Mouse (Mus musculus): Measurements from ENCODE around the gene Rb1. TPM values are rescaled to one million over a fixed set of nuclear protein-coding genes. Genes with fewer than 3 reads are reported as not detected.
A peak's percentile ranks its signal among the peaks of the same experiment; 100 is the strongest.

Gene Rb1
- polyA plus RNA-seq, 1 experiment: 51.3 TPM

DNA sequence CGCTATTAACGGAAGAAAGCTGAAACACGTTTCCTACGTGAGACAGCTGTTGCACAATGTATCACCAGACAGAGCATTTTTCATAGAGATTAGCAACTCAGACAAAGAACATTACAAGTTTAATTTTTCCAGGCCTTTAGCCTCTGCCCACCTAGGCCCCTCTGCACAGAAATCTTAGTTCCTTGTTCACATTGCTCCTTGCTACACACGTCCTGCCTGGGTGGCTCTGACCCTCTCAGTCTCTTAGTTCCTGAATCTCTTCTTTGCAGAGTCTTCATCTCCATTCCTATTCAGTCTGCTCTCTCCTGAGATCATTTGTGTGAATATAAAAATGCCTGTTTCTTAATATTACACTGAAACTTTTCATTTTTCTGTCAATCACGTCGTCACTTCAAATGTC is 68.3 kb downstream of the Rb1 start:
- Histone ChIP-seq H3K4me3 (ENCODE audit: low read depth, low read length) (no peak overlapping the region), H3K27ac (ENCODE audit: insufficient read depth, low read length) (no peak overlapping the region), H3K9ac (ENCODE audit: low read depth, poor library complexity, severe bottlenecking) (no peak overlapping the region), H3K27me3 (ENCODE audit: control insufficient read depth, insufficient read depth, low read length, poor library complexity, severe bottlenecking) (no peaks in the 10 kb centered on the region), H3K36me3 (ENCODE audit: control insufficient read depth, insufficient read depth, low read length, poor library complexity, severe bottlenecking) (no peaks in the 10 kb centered on the region), H3K4me1 (ENCODE audit: control insufficient read depth, insufficient read depth, low read length) (peaks cover 2% of the 10 kb centered on the region), H3K9me3 (replicated peaks; ENCODE audit: control insufficient read depth, insufficient read depth, low read length, poor library complexity, severe bottlenecking) (no peaks in the 10 kb centered on the region)
- TF ChIP-seq POLR2A (IDR thresholded peaks at IDR 0.05; ENCODE audit: insufficient read depth, low read length) (no peak), EP300 (IDR thresholded peaks at IDR 0.05; ENCODE audit: insufficient read depth, low read depth, low read length) (no peak), CTCF (IDR thresholded peaks at IDR 0.05; ENCODE audit: low read depth, low read length) (no peak)

DNA sequence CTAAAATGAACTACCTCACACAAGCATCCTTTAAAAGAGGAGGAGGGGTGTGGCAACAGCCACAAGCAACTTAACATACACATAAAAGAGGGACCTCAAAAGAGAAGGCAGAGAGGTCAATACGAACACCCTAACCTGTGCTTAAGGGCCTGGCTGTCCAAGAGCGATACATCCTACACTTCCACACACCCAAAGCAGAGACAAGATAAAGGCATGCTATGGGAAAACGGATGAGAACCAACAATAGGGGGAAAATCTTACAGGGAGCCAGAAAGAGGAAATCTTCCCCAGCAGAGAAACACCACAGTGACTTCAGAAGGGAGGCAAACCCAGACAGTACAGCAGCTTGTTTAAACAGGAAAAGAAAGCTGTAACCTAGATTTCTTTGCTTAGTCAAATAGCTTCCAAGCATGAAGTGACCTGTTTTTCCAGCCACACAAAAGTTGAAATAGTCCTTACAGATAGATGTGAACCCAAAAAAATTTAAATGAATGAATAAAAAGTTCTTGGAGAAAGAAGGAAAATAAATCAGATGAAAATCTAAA is 70.1 kb downstream of the Rb1 start:
- H3K36me3 ChIP-seq (ENCODE audit: control insufficient read depth, insufficient read depth, low read length, poor library complexity, severe bottlenecking): no peaks in the 10 kb centered on the region
- TF ChIP-seq CTCF (IDR thresholded peaks at IDR 0.05; ENCODE audit: low read depth, low read length) (no peak), POLR2A (IDR thresholded peaks at IDR 0.05; ENCODE audit: insufficient read depth, low read length) (no peak), EP300 (IDR thresholded peaks at IDR 0.05; ENCODE audit: insufficient read depth, low read depth, low read length) (no peak)
- peaks cover 2% of the 10 kb centered on the region for H3K4me1 ChIP-seq (ENCODE audit: control insufficient read depth, insufficient read depth, low read length)
- no peak overlapping the region for H3K4me3 ChIP-seq (ENCODE audit: low read depth, low read length)
- H3K9me3 ChIP-seq (replicated peaks; ENCODE audit: control insufficient read depth, insufficient read depth, low read length, poor library complexity, severe bottlenecking): no peaks in the 10 kb centered on the region
- no peak overlapping the region for H3K9ac ChIP-seq (ENCODE audit: low read depth, poor library complexity, severe bottlenecking)
- H3K27ac ChIP-seq (ENCODE audit: insufficient read depth, low read length): peak overlapping the region; percentile 74
- H3K27me3 ChIP-seq (ENCODE audit: control insufficient read depth, insufficient read depth, low read length, poor library complexity, severe bottlenecking): no peaks in the 10 kb centered on the region

DNA sequence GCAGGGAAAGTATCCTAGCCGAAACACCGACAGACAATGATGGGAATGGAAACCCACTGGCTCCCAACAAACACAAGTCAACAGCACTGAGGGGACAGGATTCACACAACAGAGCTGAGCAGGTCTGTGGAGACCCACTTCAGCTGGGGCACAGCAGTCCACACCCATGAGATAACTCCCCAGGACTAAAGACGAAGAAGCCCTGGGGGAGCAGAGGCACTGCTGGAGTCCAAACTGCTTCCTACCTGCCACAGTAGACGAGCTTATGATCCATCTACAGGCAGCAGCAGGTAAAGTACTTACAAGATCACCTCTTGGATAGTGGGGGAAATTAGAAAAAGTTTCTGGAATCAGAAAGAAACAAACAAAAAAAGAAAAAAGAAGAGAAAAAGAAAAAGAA is 71.2 kb downstream of the Rb1 start:
- Histone ChIP-seq H3K9me3 (replicated peaks; ENCODE audit: control insufficient read depth, insufficient read depth, low read length, poor library complexity, severe bottlenecking) (no peaks in the 10 kb centered on the region), H3K27me3 (ENCODE audit: control insufficient read depth, insufficient read depth, low read length, poor library complexity, severe bottlenecking) (no peaks in the 10 kb centered on the region), H3K36me3 (ENCODE audit: control insufficient read depth, insufficient read depth, low read length, poor library complexity, severe bottlenecking) (no peaks in the 10 kb centered on the region), H3K27ac (ENCODE audit: insufficient read depth, low read length) (peak overlapping the region; percentile 57), H3K4me3 (ENCODE audit: low read depth, low read length) (no peak overlapping the region), H3K4me1 (ENCODE audit: control insufficient read depth, insufficient read depth, low read length) (peaks cover 2% of the 10 kb centered on the region), H3K9ac (ENCODE audit: low read depth, poor library complexity, severe bottlenecking) (no peak overlapping the region)
- peak; percentile 61; the same call in 1 of the 2 replicates for TF ChIP-seq EP300 (IDR thresholded peaks at IDR 0.05; ENCODE audit: insufficient read depth, low read depth, low read length)
- TF ChIP-seq POLR2A (IDR thresholded peaks at IDR 0.05; ENCODE audit: insufficient read depth, low read length): no peak
- TF ChIP-seq CTCF (IDR thresholded peaks at IDR 0.05; ENCODE audit: low read depth, low read length): no peak

DNA sequence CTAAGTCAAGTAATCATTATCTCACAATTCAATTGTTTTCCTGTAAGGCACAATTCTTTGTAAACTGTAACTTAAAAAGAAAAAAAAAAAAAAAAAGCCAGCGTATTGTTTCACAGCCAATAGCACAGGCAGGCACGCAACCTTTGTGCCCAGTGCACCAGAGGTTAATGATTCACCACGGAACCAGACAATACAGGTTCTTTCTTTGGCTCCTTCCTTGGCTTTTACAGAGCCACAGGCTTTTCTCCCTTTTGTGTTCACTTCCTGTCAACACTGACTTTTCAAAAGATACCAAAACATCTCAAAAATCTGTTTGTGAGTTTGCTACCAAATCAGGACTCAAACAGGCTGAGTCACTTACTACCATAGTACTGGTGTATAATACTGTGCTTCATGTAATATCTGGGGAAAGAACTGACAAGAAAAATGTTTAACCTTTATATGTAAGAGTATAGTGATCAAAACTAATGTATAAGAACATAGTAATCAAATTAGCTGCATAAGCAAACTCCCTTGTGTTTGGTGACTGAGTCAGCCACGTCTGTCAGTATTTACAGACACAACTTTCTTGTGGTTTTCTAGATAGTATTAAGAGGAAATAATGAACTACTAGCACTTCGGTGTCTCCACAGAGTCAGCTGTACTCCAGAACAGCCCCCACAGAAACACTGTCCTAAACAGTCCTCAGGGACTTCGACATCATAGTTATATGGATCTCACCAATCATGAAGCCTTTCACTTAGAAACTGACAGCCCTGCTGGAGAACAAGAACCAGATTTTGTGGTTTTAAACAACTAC is 72.0 kb downstream of the Rb1 start:
- H3K36me3 ChIP-seq (ENCODE audit: control insufficient read depth, insufficient read depth, low read length, poor library complexity, severe bottlenecking): no peaks in the 10 kb centered on the region
- no peak overlapping the region; the same call in 1 of the 2 replicates for H3K9ac ChIP-seq (ENCODE audit: low read depth, poor library complexity, severe bottlenecking)
- no peaks in the 10 kb centered on the region for H3K9me3 ChIP-seq (replicated peaks; ENCODE audit: control insufficient read depth, insufficient read depth, low read length, poor library complexity, severe bottlenecking)
- TF ChIP-seq EP300 (IDR thresholded peaks at IDR 0.05; ENCODE audit: insufficient read depth, low read depth, low read length) (peak; percentile 81), CTCF (IDR thresholded peaks at IDR 0.05; ENCODE audit: low read depth, low read length) (no peak), POLR2A (IDR thresholded peaks at IDR 0.05; ENCODE audit: insufficient read depth, low read length) (no peak)
- no peak overlapping the region for H3K4me3 ChIP-seq (ENCODE audit: low read depth, low read length)
- H3K27ac ChIP-seq (ENCODE audit: insufficient read depth, low read length): peak overlapping the region; percentile 85
- H3K4me1 ChIP-seq (ENCODE audit: control insufficient read depth, insufficient read depth, low read length): peaks cover 2% of the 10 kb centered on the region
- no peaks in the 10 kb centered on the region for H3K27me3 ChIP-seq (ENCODE audit: control insufficient read depth, insufficient read depth, low read length, poor library complexity, severe bottlenecking)

DNA sequence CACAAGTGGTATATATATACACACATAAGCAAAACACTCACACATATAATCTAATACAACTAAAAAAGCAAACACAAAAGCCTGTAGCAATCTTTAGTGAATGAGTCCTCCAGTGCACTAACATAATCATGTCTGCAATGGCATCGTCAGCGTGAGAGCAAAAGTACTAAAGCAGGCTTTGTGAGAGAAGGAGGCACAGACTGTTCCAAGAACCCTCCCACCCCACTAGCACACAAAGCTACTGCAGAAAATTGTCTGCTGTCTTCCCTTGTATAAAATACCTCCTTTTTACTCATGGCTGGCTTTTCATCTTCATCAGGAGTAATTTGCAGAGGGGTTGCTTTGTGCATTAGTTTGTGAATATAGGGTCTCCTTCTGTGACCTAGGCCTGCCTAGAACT is 73.3 kb downstream of the Rb1 start:
- Histone ChIP-seq H3K9me3 (replicated peaks; ENCODE audit: control insufficient read depth, insufficient read depth, low read length, poor library complexity, severe bottlenecking) (no peaks in the 10 kb centered on the region), H3K27ac (ENCODE audit: insufficient read depth, low read length) (peak overlapping the region; percentile 80), H3K4me1 (ENCODE audit: control insufficient read depth, insufficient read depth, low read length) (peaks cover 2% of the 10 kb centered on the region), H3K4me3 (ENCODE audit: low read depth, low read length) (no peak overlapping the region), H3K27me3 (ENCODE audit: control insufficient read depth, insufficient read depth, low read length, poor library complexity, severe bottlenecking) (no peaks in the 10 kb centered on the region), H3K9ac (ENCODE audit: low read depth, poor library complexity, severe bottlenecking) (no peak overlapping the region), H3K36me3 (ENCODE audit: control insufficient read depth, insufficient read depth, low read length, poor library complexity, severe bottlenecking) (no peaks in the 10 kb centered on the region)
- TF ChIP-seq CTCF (IDR thresholded peaks at IDR 0.05; ENCODE audit: low read depth, low read length) (no peak), EP300 (IDR thresholded peaks at IDR 0.05; ENCODE audit: insufficient read depth, low read depth, low read length) (no peak), POLR2A (IDR thresholded peaks at IDR 0.05; ENCODE audit: insufficient read depth, low read length) (no peak)

DNA sequence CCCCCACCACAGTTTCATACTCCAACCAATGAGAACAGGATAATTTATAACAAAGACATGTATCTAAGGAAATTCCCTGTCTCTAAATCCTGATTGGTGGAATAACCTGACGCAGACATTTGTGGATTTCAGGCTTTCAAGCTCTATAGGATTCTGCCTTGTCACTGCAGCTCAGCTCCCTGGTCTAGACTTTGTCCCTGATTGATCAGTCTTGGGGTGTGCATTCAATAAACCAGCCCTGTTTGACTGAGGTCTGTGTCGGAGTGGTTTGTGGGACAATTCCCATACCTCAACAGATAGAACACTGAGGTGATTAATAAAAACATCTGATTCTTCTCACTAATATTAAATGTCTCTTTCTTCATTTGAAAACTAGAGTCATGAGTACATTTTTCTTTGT is 75.6 kb downstream of the Rb1 start:
- Histone ChIP-seq H3K4me1 (ENCODE audit: control insufficient read depth, insufficient read depth, low read length) (peaks cover 2% of the 10 kb centered on the region), H3K36me3 (ENCODE audit: control insufficient read depth, insufficient read depth, low read length, poor library complexity, severe bottlenecking) (no peaks in the 10 kb centered on the region), H3K27me3 (ENCODE audit: control insufficient read depth, insufficient read depth, low read length, poor library complexity, severe bottlenecking) (no peaks in the 10 kb centered on the region), H3K9ac (ENCODE audit: low read depth, poor library complexity, severe bottlenecking) (no peak overlapping the region), H3K9me3 (replicated peaks; ENCODE audit: control insufficient read depth, insufficient read depth, low read length, poor library complexity, severe bottlenecking) (no peaks in the 10 kb centered on the region), H3K4me3 (ENCODE audit: low read depth, low read length) (no peak overlapping the region), H3K27ac (ENCODE audit: insufficient read depth, low read length) (no peak overlapping the region)
- no peak for TF ChIP-seq POLR2A (IDR thresholded peaks at IDR 0.05; ENCODE audit: insufficient read depth, low read length)
- no peak for TF ChIP-seq CTCF (IDR thresholded peaks at IDR 0.05; ENCODE audit: low read depth, low read length)
- TF ChIP-seq EP300 (IDR thresholded peaks at IDR 0.05; ENCODE audit: insufficient read depth, low read depth, low read length): no peak
